Mouse (Mus musculus): ENCODE data around the gene Gm11444. TPM values are rescaled to one million over a fixed set of nuclear protein-coding genes. Genes with fewer than 3 reads are reported as not detected.

Gene Gm11444
- polyA plus RNA-seq, 1 experiment: not detected

- DNase-seq: no peak
- TF ChIP-seq CTCF (IDR thresholded peaks at IDR 0.05; ENCODE audit: borderline replicate concordance, insufficient read depth, low read depth, low read length) (no peak), POLR2A (IDR thresholded peaks at IDR 0.05; ENCODE audit: borderline replicate concordance, insufficient read depth, low read length) (no peak)
- Histone ChIP-seq H3K27me3 (ENCODE audit: control insufficient read depth, insufficient read depth, low read length) (peaks cover 16% of the 10 kb centered on the region; the same call in 1 of the 2 replicates), H3K4me1 (ENCODE audit: control insufficient read depth, insufficient read depth, low read length) (no peaks in the 10 kb centered on the region), H3K4me3 (replicated peaks; ENCODE audit: insufficient read depth, low read depth, low read length) (no peak overlapping the region), H3K27ac (ENCODE audit: insufficient read depth, low read length) (no peak overlapping the region)
- 8% methylated on average over 22 of the region's 22 CpGs for WGBS
Observed at GRCm38 (mm10) chr11:85886429-85886785, 36.3 kb upstream of the Gm11444 start.

- WGBS: 35% methylated on average over 23 of the region's 28 CpGs
Observed at GRCm38 (mm10) chr11:85885665-85886428, 35.7 kb upstream of the Gm11444 start, which contains the start of gene Tbx4. TSS of gene Tbx4 (plus strand) at chr11:85886422.

GRCm38 (mm10) chr11:85884498-85884897 lies 34.4 kb upstream of the Gm11444 start:
- Histone ChIP-seq H3K4me1 (ENCODE audit: control insufficient read depth, insufficient read depth, low read length) (no peaks in the 10 kb centered on the region), H3K4me3 (replicated peaks; ENCODE audit: insufficient read depth, low read depth, low read length) (no peak overlapping the region), H3K27ac (ENCODE audit: insufficient read depth, low read length) (no peak overlapping the region), H3K27me3 (ENCODE audit: control insufficient read depth, insufficient read depth, low read length) (peaks cover 8% of the 10 kb centered on the region; the same call in 1 of the 2 replicates)
- no peak for DNase-seq
- WGBS: 77% methylated on average over 4 of the region's 4 CpGs
- TF ChIP-seq CTCF (IDR thresholded peaks at IDR 0.05; ENCODE audit: borderline replicate concordance, insufficient read depth, low read depth, low read length): no peak

More at GRCm38 (mm10) chr11:85885665-85886428, 35.7 kb upstream of the Gm11444 start, which contains the start of gene Tbx4:
- Histone ChIP-seq H3K4me1 (ENCODE audit: control insufficient read depth, insufficient read depth, low read length) (no peaks in the 10 kb centered on the region), H3K27ac (ENCODE audit: insufficient read depth, low read length) (no peak within 1 kb of the TSS), H3K4me3 (replicated peaks; ENCODE audit: insufficient read depth, low read depth, low read length) (no peak within 1 kb of the TSS), H3K27me3 (ENCODE audit: control insufficient read depth, insufficient read depth, low read length) (peaks cover 16% of the 10 kb centered on the region; the same call in 1 of the 2 replicates)
- TF ChIP-seq CTCF (IDR thresholded peaks at IDR 0.05; ENCODE audit: borderline replicate concordance, insufficient read depth, low read depth, low read length) (no peak), POLR2A (IDR thresholded peaks at IDR 0.05; ENCODE audit: borderline replicate concordance, insufficient read depth, low read length) (no peak)
- DNase-seq: no peak

- 63% methylated on average over 24 of the region's 24 CpGs for WGBS
- Histone ChIP-seq H3K27me3 (ENCODE audit: control insufficient read depth, insufficient read depth, low read length) (no peaks in the 10 kb centered on the region; the same call in 1 of the 2 replicates), H3K4me3 (replicated peaks; ENCODE audit: insufficient read depth, low read depth, low read length) (no peak overlapping the region), H3K27ac (ENCODE audit: insufficient read depth, low read length) (no peak overlapping the region), H3K4me1 (ENCODE audit: control insufficient read depth, insufficient read depth, low read length) (no peaks in the 10 kb centered on the region)
- TF ChIP-seq POLR2A (IDR thresholded peaks at IDR 0.05; ENCODE audit: borderline replicate concordance, insufficient read depth, low read length) (no peak), CTCF (IDR thresholded peaks at IDR 0.05; ENCODE audit: borderline replicate concordance, insufficient read depth, low read depth, low read length) (no peak)
- no peak for DNase-seq
Observed at GRCm38 (mm10) chr11:85876059-85876788, 26.1 kb upstream of the Gm11444 start.

GRCm38 (mm10) chr11:85864363-85864762 lies 14.2 kb upstream of the Gm11444 start:
- no peak for TF ChIP-seq POLR2A (IDR thresholded peaks at IDR 0.05; ENCODE audit: borderline replicate concordance, insufficient read depth, low read length)
- TF ChIP-seq CTCF (IDR thresholded peaks at IDR 0.05; ENCODE audit: borderline replicate concordance, insufficient read depth, low read depth, low read length): no peak
- H3K4me1 ChIP-seq (ENCODE audit: control insufficient read depth, insufficient read depth, low read length): no peaks in the 10 kb centered on the region; the same call in 1 of the 2 replicates
- no peak overlapping the region for H3K27ac ChIP-seq (ENCODE audit: insufficient read depth, low read length)
- 37% methylated on average over 7 of the region's 7 CpGs for WGBS
- DNase-seq: no peak
- no peak overlapping the region for H3K4me3 ChIP-seq (replicated peaks; ENCODE audit: insufficient read depth, low read depth, low read length)
- H3K27me3 ChIP-seq (ENCODE audit: control insufficient read depth, insufficient read depth, low read length): no peaks in the 10 kb centered on the region

GRCm38 (mm10) chr11:85857997-85858698 lies 8.0 kb upstream of the Gm11444 start:
- no peaks in the 10 kb centered on the region; the same call in 1 of the 2 replicates for H3K4me1 ChIP-seq (ENCODE audit: control insufficient read depth, insufficient read depth, low read length)
- WGBS: 16% methylated on average over 6 of the region's 6 CpGs
- TF ChIP-seq POLR2A (IDR thresholded peaks at IDR 0.05; ENCODE audit: borderline replicate concordance, insufficient read depth, low read length) (no peak), CTCF (IDR thresholded peaks at IDR 0.05; ENCODE audit: borderline replicate concordance, insufficient read depth, low read depth, low read length) (no peak)

GRCm38 (mm10) chr11:85850758-85851157 lies 625 bp upstream of the Gm11444 start:
- H3K27ac ChIP-seq (ENCODE audit: insufficient read depth, low read length): no peak overlapping the region
- no peak overlapping the region for H3K4me3 ChIP-seq (replicated peaks; ENCODE audit: insufficient read depth, low read depth, low read length)
- no peak for TF ChIP-seq POLR2A (IDR thresholded peaks at IDR 0.05; ENCODE audit: borderline replicate concordance, insufficient read depth, low read length)
- peak; percentile 8; the same call in 1 of the 2 replicates for TF ChIP-seq CTCF (IDR thresholded peaks at IDR 0.05; ENCODE audit: borderline replicate concordance, insufficient read depth, low read depth, low read length)
- no peaks in the 10 kb centered on the region for H3K27me3 ChIP-seq (ENCODE audit: control insufficient read depth, insufficient read depth, low read length)
- no peaks in the 10 kb centered on the region for H3K4me1 ChIP-seq (ENCODE audit: control insufficient read depth, insufficient read depth, low read length)
- no peak for DNase-seq
- WGBS: 51% methylated on average over 6 of the region's 6 CpGs

More at GRCm38 (mm10) chr11:85857997-85858698, 8.0 kb upstream of the Gm11444 start:
- H3K27me3 ChIP-seq (ENCODE audit: control insufficient read depth, insufficient read depth, low read length): no peaks in the 10 kb centered on the region
- no peak overlapping the region for H3K27ac ChIP-seq (ENCODE audit: insufficient read depth, low read length)
- no peak overlapping the region for H3K4me3 ChIP-seq (replicated peaks; ENCODE audit: insufficient read depth, low read depth, low read length)
- no peak for DNase-seq
